Mouse (Mus musculus): ENCODE results near the gene Rbm7. TPM values are rescaled to one million over a fixed set of nuclear protein-coding genes. Genes with fewer than 3 reads are reported as not detected.
"Not testable (repeated sequence)": the region's sequence is repeated elsewhere in the genome, so short reads cannot be mapped to it uniquely, and the experiment has no call there.

The Rbm7 gene
- polyA plus RNA-seq, 1 experiment from 2014 or later, result 132 TPM

DNA sequence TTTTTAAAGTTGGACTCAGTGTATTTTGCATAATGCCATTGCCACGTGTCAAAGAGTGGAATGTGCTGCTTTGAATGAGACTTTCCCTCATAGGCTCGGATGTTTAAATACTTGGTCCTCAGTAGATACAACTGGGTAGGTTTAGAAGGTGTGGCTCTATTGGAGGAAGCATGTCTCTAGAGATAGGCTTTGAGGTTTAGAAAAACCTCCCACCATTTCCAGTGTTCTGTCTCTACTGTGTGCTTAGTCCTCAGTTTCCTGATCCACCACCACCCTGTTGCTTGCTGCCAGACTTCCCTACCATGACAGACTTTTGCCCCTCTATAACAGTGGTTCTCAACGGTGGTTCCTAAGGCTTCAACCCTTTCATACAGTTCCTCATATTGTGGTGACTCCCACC lies 37.1 kb upstream of the Rbm7 start:
- Histone ChIP-seq H3K9me3 (replicated peaks; ENCODE audit: low read length) (no peaks in the 10 kb centered on the region), H3K4me2 (ENCODE audit: low read length) (no peak overlapping the region), H3K27me3 (ENCODE audit: insufficient read depth, low read length) (no peaks in the 10 kb centered on the region), H3K27ac (no peak overlapping the region), H3K4me3 (replicated peaks; ENCODE audit: low read depth, low read length) (no peak overlapping the region), H3K9ac (ENCODE audit: low read depth, low read length) (no peak overlapping the region), H3K36me3 (ENCODE audit: insufficient read depth, low read length) (no peaks in the 10 kb centered on the region), H3K4me1 (replicated peaks; ENCODE audit: insufficient read depth, low read length) (no peaks in the 10 kb centered on the region)
- ATAC-seq (replicated peaks; ENCODE audit: low FRiP score, low read depth), result no peak
- 76% methylated on average over 3 of the region's 3 CpGs for WGBS
- no peak for TF ChIP-seq CTCF (IDR thresholded peaks at IDR 0.05; ENCODE audit: low read depth)
- no peak for DNase-seq (ENCODE audit: low spot score)

- Histone ChIP-seq H3K9ac (ENCODE audit: low read depth, low read length) (no peak overlapping the region), H3K9me3 (replicated peaks; ENCODE audit: low read length) (no peaks in the 10 kb centered on the region), H3K4me3 (replicated peaks; ENCODE audit: low read depth, low read length) (no peak overlapping the region), H3K27me3 (ENCODE audit: insufficient read depth, low read length) (no peaks in the 10 kb centered on the region), H3K27ac (no peak overlapping the region), H3K36me3 (ENCODE audit: insufficient read depth, low read length) (no peaks in the 10 kb centered on the region), H3K4me1 (replicated peaks; ENCODE audit: insufficient read depth, low read length) (no peaks in the 10 kb centered on the region), H3K4me2 (ENCODE audit: low read length) (no peak overlapping the region)
- no peak for TF ChIP-seq CTCF (IDR thresholded peaks at IDR 0.05; ENCODE audit: low read depth)
- no peak for DNase-seq (ENCODE audit: low spot score)
- 86% methylated on average over 4 of the region's 4 CpGs for WGBS
- no peak for ATAC-seq (replicated peaks; ENCODE audit: low FRiP score, low read depth)
These were observed 36.2 kb upstream of the Rbm7 start for GRCm38 (mm10) chr9:48531294-48531693.

GRCm38 (mm10) chr9:48526520-48526919 lies 31.4 kb upstream of the Rbm7 start:
- H3K4me3 ChIP-seq (replicated peaks; ENCODE audit: low read depth, low read length), result no peak overlapping the region
- H3K4me2 ChIP-seq (ENCODE audit: low read length), result no peak overlapping the region
- WGBS, result 88% methylated on average over 4 of the region's 4 CpGs
- H3K4me1 ChIP-seq (replicated peaks; ENCODE audit: insufficient read depth, low read length), result no peaks in the 10 kb centered on the region
- ATAC-seq (replicated peaks; ENCODE audit: low FRiP score, low read depth) (no peak), DNase-seq (ENCODE audit: low spot score) (no peak)
- H3K9me3 ChIP-seq (replicated peaks; ENCODE audit: low read length), result no peaks in the 10 kb centered on the region
- H3K36me3 ChIP-seq (ENCODE audit: insufficient read depth, low read length), result no peaks in the 10 kb centered on the region
- no peak overlapping the region for H3K27ac ChIP-seq
- no peak overlapping the region for H3K9ac ChIP-seq (ENCODE audit: low read depth, low read length)
- no peak for TF ChIP-seq CTCF (IDR thresholded peaks at IDR 0.05; ENCODE audit: low read depth)
- H3K27me3 ChIP-seq (ENCODE audit: insufficient read depth, low read length), result no peaks in the 10 kb centered on the region

GRCm38 (mm10) chr9:48525566-48525965 lies 30.5 kb upstream of the Rbm7 start:
- no peak for TF ChIP-seq CTCF (IDR thresholded peaks at IDR 0.05; ENCODE audit: low read depth)
- Histone ChIP-seq H3K27me3 (ENCODE audit: insufficient read depth, low read length) (no peaks in the 10 kb centered on the region), H3K36me3 (ENCODE audit: insufficient read depth, low read length) (no peaks in the 10 kb centered on the region), H3K9me3 (replicated peaks; ENCODE audit: low read length) (no peaks in the 10 kb centered on the region), H3K4me3 (replicated peaks; ENCODE audit: low read depth, low read length) (no peak overlapping the region), H3K4me2 (ENCODE audit: low read length) (no peak overlapping the region), H3K4me1 (replicated peaks; ENCODE audit: insufficient read depth, low read length) (no peaks in the 10 kb centered on the region), H3K9ac (ENCODE audit: low read depth, low read length) (no peak overlapping the region), H3K27ac (no peak overlapping the region)
- 5% methylated on average over 1 of the region's 1 CpGs for WGBS
- no peak for DNase-seq (ENCODE audit: low spot score)
- ATAC-seq (replicated peaks; ENCODE audit: low FRiP score, low read depth), result no peak

DNA sequence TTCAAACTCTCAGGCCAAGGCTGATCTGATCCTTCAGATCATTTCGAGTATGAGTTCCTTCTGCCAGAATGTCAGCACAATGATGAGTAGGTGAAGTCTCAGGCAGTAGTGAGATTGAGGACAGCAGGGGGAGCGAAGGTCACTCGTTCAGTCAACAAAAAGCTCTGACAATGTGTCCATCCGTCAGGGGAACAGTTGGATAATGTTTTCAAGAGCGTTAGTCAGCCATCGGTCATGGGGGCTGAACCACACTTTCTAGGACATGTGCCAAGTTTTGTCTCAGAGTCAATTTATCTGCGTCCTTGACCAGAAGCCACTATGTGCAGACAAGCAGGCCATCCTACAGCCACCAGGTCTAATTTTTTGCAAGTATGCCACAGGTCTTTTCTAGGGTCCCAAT lies 25.3 kb upstream of the Rbm7 start:
- not testable (repeated sequence) for H3K27me3 ChIP-seq (ENCODE audit: insufficient read depth, low read length); H3K27ac ChIP-seq; H3K36me3 ChIP-seq (ENCODE audit: insufficient read depth, low read length); H3K4me1 ChIP-seq (replicated peaks; ENCODE audit: insufficient read depth, low read length); H3K9me3 ChIP-seq (replicated peaks; ENCODE audit: low read length); DNase-seq (ENCODE audit: low spot score); H3K9ac ChIP-seq (ENCODE audit: low read depth, low read length); H3K4me3 ChIP-seq (replicated peaks; ENCODE audit: low read depth, low read length); ATAC-seq (replicated peaks; ENCODE audit: low FRiP score, low read depth); H3K4me2 ChIP-seq (ENCODE audit: low read length)
- WGBS, result no CpG with 5 or more reads among the region's 7 CpGs

GRCm38 (mm10) chr9:48517372-48518130 lies 22.5 kb upstream of the Rbm7 start:
- no peak overlapping the region for H3K9ac ChIP-seq (ENCODE audit: low read depth, low read length)
- H3K4me2 ChIP-seq (ENCODE audit: low read length), result no peak overlapping the region
- no peak for TF ChIP-seq CTCF (IDR thresholded peaks at IDR 0.05; ENCODE audit: low read depth)
- no peaks in the 10 kb centered on the region for H3K9me3 ChIP-seq (replicated peaks; ENCODE audit: low read length)
- no peak for ATAC-seq (replicated peaks; ENCODE audit: low FRiP score, low read depth)
- H3K27ac ChIP-seq, result no peak overlapping the region
- no peaks in the 10 kb centered on the region for H3K36me3 ChIP-seq (ENCODE audit: insufficient read depth, low read length)
- H3K4me3 ChIP-seq (replicated peaks; ENCODE audit: low read depth, low read length), result no peak overlapping the region
- WGBS, result 62% methylated on average over 19 of the region's 19 CpGs
- no peaks in the 10 kb centered on the region for H3K27me3 ChIP-seq (ENCODE audit: insufficient read depth, low read length)
- H3K4me1 ChIP-seq (replicated peaks; ENCODE audit: insufficient read depth, low read length), result no peaks in the 10 kb centered on the region
- DNase-seq (ENCODE audit: low spot score), result no peak
